Mouse (Mus musculus): Measurements from ENCODE around the gene Clec4d. TPM values are rescaled to one million over a fixed set of nuclear protein-coding genes. Genes with fewer than 3 reads are reported as not detected.
"Not testable (repeated sequence)": the region's sequence is repeated elsewhere in the genome, so short reads cannot be mapped to it uniquely, and the experiment has no call there.

Gene Clec4d
- polyA plus RNA-seq, 1 experiment: not detected

- TF ChIP-seq GATA1 (IDR thresholded peaks at IDR 0.05; ENCODE audit: low read length) (peak; percentile 76), TAL1 (IDR thresholded peaks at IDR 0.05; ENCODE audit: low read length) (peak; percentile 88)
- Histone ChIP-seq H3K9me3 (ENCODE audit: control insufficient read depth, low read length) (no peaks in the 10 kb centered on the region), H3K4me1 (ENCODE audit: control insufficient read depth) (peaks cover 78% of the 10 kb centered on the region), H3K36me3 (ENCODE audit: control insufficient read depth) (no peaks in the 10 kb centered on the region), H3K27me3 (ENCODE audit: control insufficient read depth) (no peaks in the 10 kb centered on the region), H3K4me3 (replicated peaks) (peak overlapping the region; percentile 50)
Measured at GRCm38 (mm10) chr6:123292751-123293400, 31.0 kb downstream of the Clec4d start.

- peaks cover 74% of the 10 kb centered on the region for H3K4me1 ChIP-seq (ENCODE audit: control insufficient read depth)
- H3K36me3 ChIP-seq (ENCODE audit: control insufficient read depth); H3K9me3 ChIP-seq (ENCODE audit: control insufficient read depth, low read length); H3K27me3 ChIP-seq (ENCODE audit: control insufficient read depth): not testable (repeated sequence)
- peak overlapping the region; percentile 36 for H3K4me3 ChIP-seq (replicated peaks)
Measured at GRCm38 (mm10) chr6:123293509-123293908, 31.6 kb downstream of the Clec4d start.

GRCm38 (mm10) chr6:123296687-123297086, 34.8 kb downstream of the Clec4d start:
- TF ChIP-seq TAL1 (IDR thresholded peaks at IDR 0.05; ENCODE audit: low read length): no peak
- no peak for TF ChIP-seq GATA1 (IDR thresholded peaks at IDR 0.05; ENCODE audit: low read length)
- Histone ChIP-seq H3K4me3 (replicated peaks) (peak overlapping the region; percentile 52), H3K27me3 (ENCODE audit: control insufficient read depth) (no peaks in the 10 kb centered on the region), H3K36me3 (ENCODE audit: control insufficient read depth) (no peaks in the 10 kb centered on the region), H3K4me1 (ENCODE audit: control insufficient read depth) (peaks cover 51% of the 10 kb centered on the region), H3K9me3 (ENCODE audit: control insufficient read depth, low read length) (no peaks in the 10 kb centered on the region)

- H3K4me1 ChIP-seq (ENCODE audit: control insufficient read depth): peaks cover 26% of the 10 kb centered on the region
Measured at GRCm38 (mm10) chr6:123306315-123306714, 44.4 kb downstream of the Clec4d start.

GRCm38 (mm10) chr6:123308033-123308432, 46.1 kb downstream of the Clec4d start, which contains the start of gene Vmn2r19:
Vmn2r19 (plus strand) TSS chr6:123308333.
- H3K27me3 ChIP-seq (ENCODE audit: control insufficient read depth): no peaks in the 10 kb centered on the region

More at GRCm38 (mm10) chr6:123306315-123306714, 44.4 kb downstream of the Clec4d start:
- not testable (repeated sequence) for H3K27me3 ChIP-seq (ENCODE audit: control insufficient read depth); H3K4me3 ChIP-seq (replicated peaks); H3K36me3 ChIP-seq (ENCODE audit: control insufficient read depth); H3K9me3 ChIP-seq (ENCODE audit: control insufficient read depth, low read length)

More at GRCm38 (mm10) chr6:123308033-123308432, 46.1 kb downstream of the Clec4d start, which contains the start of gene Vmn2r19:
- no peak within 1 kb of the TSS for H3K4me3 ChIP-seq (replicated peaks)
- no peak for TF ChIP-seq TAL1 (IDR thresholded peaks at IDR 0.05; ENCODE audit: low read length)
- no peaks in the 10 kb centered on the region for H3K9me3 ChIP-seq (ENCODE audit: control insufficient read depth, low read length)
- H3K4me1 ChIP-seq (ENCODE audit: control insufficient read depth): peaks cover 22% of the 10 kb centered on the region
- H3K36me3 ChIP-seq (ENCODE audit: control insufficient read depth): no peaks in the 10 kb centered on the region

Other genes with a start within 250 kb of the Clec4d start
- gene Clec4b1, start 212.1 kb upstream of the Clec4d start, polyA plus RNA-seq (2012): not detected in 2 replicates
- 0.22 TPM in 1 of 2 replicates, not detected in the other for gene Clec4a2, start 155.7 kb upstream of the Clec4d start, polyA plus RNA-seq (2012)
- gene Clec4b2, start 89.2 kb upstream of the Clec4d start, polyA plus RNA-seq (2012): not detected in 2 replicates
- gene Clec4n, start 32.3 kb upstream of the Clec4d start, polyA plus RNA-seq (2012): 0.20 TPM in 1 of 2 replicates, not detected in the other
- not detected in 2 replicates for gene Clec4e, start 27.8 kb downstream of the Clec4d start, polyA plus RNA-seq (2012)
- gene Vmn2r19, start 46.2 kb downstream of the Clec4d start, polyA plus RNA-seq (2012): not detected in 2 replicates
- gene Vmn2r20, start 156.0 kb downstream of the Clec4d start, polyA plus RNA-seq (2012): 0.01 TPM in 1 of 2 replicates, not detected in the other

Measured in erythroblast, embryonic 14.5 days (primary cell).